Mouse (Mus musculus): Measurements from ENCODE around the gene St3gal3. TPM values are rescaled to one million over a fixed set of nuclear protein-coding genes. Genes with fewer than 3 reads are reported as not detected.

The St3gal3 gene
- 6.6 and 8.1 TPM in 2 replicates for polyA plus RNA-seq (2012; rRNA removed)

- under 1% methylated on average over 84 of the region's 84 CpGs for WGBS
- Histone ChIP-seq H3K36me3 (ENCODE audit: control insufficient read depth, insufficient read depth, low read length) (peaks cover 26% of the 10 kb centered on the region), H3K27ac (ENCODE audit: insufficient read depth, low read depth, low read length) (peak within 1 kb of the TSS; percentile 20), H3K4me1 (ENCODE audit: control insufficient read depth, insufficient read depth, insufficient read length, low read length) (no peaks in the 10 kb centered on the region; the same call in 1 of the 2 replicates), H3K27me3 (ENCODE audit: control insufficient read depth, insufficient read depth, low read length) (no peaks in the 10 kb centered on the region), H3K4me3 (ENCODE audit: low read depth, low read length) (peak within 1 kb of the TSS; percentile 86)
- TF ChIP-seq CTCF (IDR thresholded peaks at IDR 0.05; ENCODE audit: extremely low read depth, insufficient read length, insufficient replicate concordance, low read depth, low read length) (no peak), POLR2A (IDR thresholded peaks at IDR 0.05; ENCODE audit: low read depth, low read length) (no peak; the same call in 1 of the 2 replicates)
Measured at GRCm38 (mm10) chr4:118134485-118135365, at the start of gene St3gal3. Gene St3gal3, minus strand, starts transcription at chr4:118134914.

- Histone ChIP-seq H3K27ac (ENCODE audit: insufficient read depth, low read depth, low read length) (peak overlapping the region; percentile 59), H3K36me3 (ENCODE audit: control insufficient read depth, insufficient read depth, low read length) (peaks cover 16% of the 10 kb centered on the region), H3K4me1 (ENCODE audit: control insufficient read depth, insufficient read depth, insufficient read length, low read length) (no peaks in the 10 kb centered on the region; the same call in 1 of the 2 replicates), H3K4me3 (ENCODE audit: low read depth, low read length) (peak overlapping the region; percentile 47), H3K27me3 (ENCODE audit: control insufficient read depth, insufficient read depth, low read length) (no peaks in the 10 kb centered on the region)
- WGBS, result 4% methylated on average over 17 of the region's 17 CpGs
- TF ChIP-seq POLR2A (IDR thresholded peaks at IDR 0.05; ENCODE audit: low read depth, low read length) (no peak), CTCF (IDR thresholded peaks at IDR 0.05; ENCODE audit: extremely low read depth, insufficient read length, insufficient replicate concordance, low read depth, low read length) (no peak)
Measured at GRCm38 (mm10) chr4:118180301-118181080, 45.8 kb upstream of the St3gal3 start.

GRCm38 (mm10) chr4:118179467-118180300 is 45.0 kb upstream of the St3gal3 start, which contains the start of gene Kdm4a:
Gene Kdm4a, minus strand, starts transcription at chr4:118180043.
- Histone ChIP-seq H3K27ac (ENCODE audit: insufficient read depth, low read depth, low read length) (peak within 1 kb of the TSS; percentile 97), H3K4me3 (ENCODE audit: low read depth, low read length) (peak within 1 kb of the TSS; percentile 87), H3K4me1 (ENCODE audit: control insufficient read depth, insufficient read depth, insufficient read length, low read length) (no peaks in the 10 kb centered on the region; the same call in 1 of the 2 replicates), H3K36me3 (ENCODE audit: control insufficient read depth, insufficient read depth, low read length) (peaks cover 24% of the 10 kb centered on the region), H3K27me3 (ENCODE audit: control insufficient read depth, insufficient read depth, low read length) (no peaks in the 10 kb centered on the region)
- WGBS, result under 1% methylated on average over 38 of the region's 38 CpGs
- TF ChIP-seq POLR2A (IDR thresholded peaks at IDR 0.05; ENCODE audit: low read depth, low read length) (peak; percentile 80; the same call in 1 of the 2 replicates), CTCF (IDR thresholded peaks at IDR 0.05; ENCODE audit: extremely low read depth, insufficient read length, insufficient replicate concordance, low read depth, low read length) (no peak)

GRCm38 (mm10) chr4:118178952-118179466 is 44.3 kb upstream of the St3gal3 start:
- TF ChIP-seq POLR2A (IDR thresholded peaks at IDR 0.05; ENCODE audit: low read depth, low read length) (no peak), CTCF (IDR thresholded peaks at IDR 0.05; ENCODE audit: extremely low read depth, insufficient read length, insufficient replicate concordance, low read depth, low read length) (no peak)
- H3K27ac ChIP-seq (ENCODE audit: insufficient read depth, low read depth, low read length), result peak overlapping the region; percentile 27; the same call in 1 of the 2 replicates
- H3K36me3 ChIP-seq (ENCODE audit: control insufficient read depth, insufficient read depth, low read length), result peaks cover 30% of the 10 kb centered on the region
- WGBS, result under 1% methylated on average over 12 of the region's 12 CpGs
- peak overlapping the region; percentile 87 for H3K4me3 ChIP-seq (ENCODE audit: low read depth, low read length)
- no peaks in the 10 kb centered on the region; the same call in 1 of the 2 replicates for H3K4me1 ChIP-seq (ENCODE audit: control insufficient read depth, insufficient read depth, insufficient read length, low read length)
- H3K27me3 ChIP-seq (ENCODE audit: control insufficient read depth, insufficient read depth, low read length), result no peaks in the 10 kb centered on the region

- no peak overlapping the region for H3K27ac ChIP-seq (ENCODE audit: insufficient read depth, low read depth, low read length)
- WGBS, result 90% methylated on average over 12 of the region's 12 CpGs
- H3K36me3 ChIP-seq (ENCODE audit: control insufficient read depth, insufficient read depth, low read length), result peaks cover 81% of the 10 kb centered on the region
Measured at GRCm38 (mm10) chr4:118172461-118172860, 37.7 kb upstream of the St3gal3 start.

GRCm38 (mm10) chr4:118171006-118171405 is 36.3 kb upstream of the St3gal3 start:
- 91% methylated on average over 9 of the region's 9 CpGs for WGBS
- TF ChIP-seq CTCF (IDR thresholded peaks at IDR 0.05; ENCODE audit: extremely low read depth, insufficient read length, insufficient replicate concordance, low read depth, low read length) (peak; percentile 61; the same call in 1 of the 2 replicates), POLR2A (IDR thresholded peaks at IDR 0.05; ENCODE audit: low read depth, low read length) (no peak)
- Histone ChIP-seq H3K27ac (ENCODE audit: insufficient read depth, low read depth, low read length) (no peak overlapping the region), H3K27me3 (ENCODE audit: control insufficient read depth, insufficient read depth, low read length) (no peaks in the 10 kb centered on the region), H3K4me1 (ENCODE audit: control insufficient read depth, insufficient read depth, insufficient read length, low read length) (no peaks in the 10 kb centered on the region), H3K4me3 (ENCODE audit: low read depth, low read length) (no peak overlapping the region), H3K36me3 (ENCODE audit: control insufficient read depth, insufficient read depth, low read length) (peaks cover 83% of the 10 kb centered on the region)

More at GRCm38 (mm10) chr4:118172461-118172860, 37.7 kb upstream of the St3gal3 start:
- Histone ChIP-seq H3K27me3 (ENCODE audit: control insufficient read depth, insufficient read depth, low read length) (no peaks in the 10 kb centered on the region), H3K4me1 (ENCODE audit: control insufficient read depth, insufficient read depth, insufficient read length, low read length) (no peaks in the 10 kb centered on the region), H3K4me3 (ENCODE audit: low read depth, low read length) (no peak overlapping the region)
- TF ChIP-seq POLR2A (IDR thresholded peaks at IDR 0.05; ENCODE audit: low read depth, low read length) (no peak), CTCF (IDR thresholded peaks at IDR 0.05; ENCODE audit: extremely low read depth, insufficient read length, insufficient replicate concordance, low read depth, low read length) (no peak)
